Mouse (Mus musculus) CH12.LX (cell line): ENCODE results near the gene Lmntd2. TPM values are rescaled to one million over a fixed set of nuclear protein-coding genes. Genes with fewer than 3 reads are reported as not detected.

ENCODE experiments used
- DNase-seq: peaks from one replicate; pipeline ENCODE4 v3.0.0-alpha.2; 2013; ENCODE audit errors: extremely low read depth
- H3K27ac ChIP-seq: 2 replicates; pipeline ENCODE4 v1.5.1; 2012; ENCODE audit warnings: low read depth, mild to moderate bottlenecking, control low read depth, moderate library complexity; ENCODE audit not compliant: insufficient read depth
- H3K27me3 ChIP-seq: replicated peaks from 2 replicates; pipeline ENCODE3; 2012; ENCODE audit warnings: inconsistent platforms
- H3K36me3 ChIP-seq, 2 experiments: replicated peaks in 1 of 2; 2 replicates each; pipeline versions ENCODE3 to v1.6.1; 2012; ENCODE audit warnings: inconsistent platforms in 1 of 2, low read length in 1 of 2, mild to moderate bottlenecking in 1 of 2, mixed read lengths in 1 of 2, moderate library complexity in 1 of 2; ENCODE audit not compliant: control insufficient read depth in 1 of 2, insufficient read depth in 1 of 2
- H3K4me1 ChIP-seq, 2 experiments: 2 replicates each; pipeline ENCODE4 v1.6.1; 2012; ENCODE audit warnings: inconsistent platforms in 1 of 2, moderate library complexity in 1 of 2; ENCODE audit not compliant: insufficient read depth in 2 of 2, control insufficient read depth in 1 of 2
- H3K4me2 ChIP-seq: 2 replicates; pipeline ENCODE4 v1.6.1; 2012; ENCODE audit warnings: low read depth, mild to moderate bottlenecking, control low read depth; ENCODE audit not compliant: poor library complexity, insufficient read depth, severe bottlenecking
- H3K4me3 ChIP-seq, 3 experiments: fragments of 150-350 bp in 1 of 3; sonication (generic) in 1 of 3; replicated peaks in 1 of 3; 2 replicates each; pipeline versions ENCODE3 to v1.5.1; 2011 to 2012; ENCODE audit warnings: low read depth in 2 of 3, low read length in 2 of 3, mild to moderate bottlenecking in 2 of 3, moderate library complexity in 2 of 3, control low read depth in 1 of 3, improper control_type of control experiment in 1 of 3, inconsistent platforms in 1 of 3, mixed read lengths in 1 of 3; ENCODE audit not compliant: poor library complexity in 1 of 3
- H3K79me2 ChIP-seq: replicated peaks from 2 replicates; pipeline ENCODE4 v1.6.1; 2012; ENCODE audit warnings: mild to moderate bottlenecking, moderate library complexity; ENCODE audit not compliant: control insufficient read depth, poor library complexity, insufficient read depth, severe bottlenecking; ENCODE audit errors: extremely low read depth
- H3K9ac ChIP-seq: 2 replicates; pipeline ENCODE4 v1.6.1; 2012; ENCODE audit warnings: low read depth, mild to moderate bottlenecking, control low read depth, moderate library complexity; ENCODE audit not compliant: insufficient read depth
- H3K9me3 ChIP-seq: replicated peaks from 2 replicates; pipeline ENCODE3; 2012; ENCODE audit warnings: low read length, inconsistent platforms, mixed read lengths
- BHLHE40 ChIP-seq: IDR thresholded peaks from 2 replicates; pipeline ENCODE4 v1.6.1; 2011; ENCODE audit warnings: mild to moderate bottlenecking, low read depth, low read length, improper control_type of control experiment
- CHD1 ChIP-seq: IDR thresholded peaks from 2 replicates; pipeline ENCODE4 v1.6.1; 2012; ENCODE audit warnings: low read depth, low read length, improper control_type of control experiment, inconsistent platforms
- CHD2 ChIP-seq: IDR thresholded peaks from 2 replicates; pipeline ENCODE4 v1.6.1; 2011; ENCODE audit warnings: low read length, improper control_type of control experiment
- CTCF ChIP-seq, 2 experiments: IDR thresholded peaks in 1 of 2; conservative IDR thresholded peaks in 1 of 2; 2 replicates each; pipeline ENCODE4 v1.5.1; 2011 to 2012; ENCODE audit warnings: low read depth in 2 of 2, low read length in 2 of 2, improper control_type of control experiment in 1 of 2, inconsistent platforms in 1 of 2, mild to moderate bottlenecking in 1 of 2, moderate library complexity in 1 of 2
- E2F4 ChIP-seq: IDR thresholded peaks from 2 replicates; pipeline ENCODE4 v1.6.1; 2011; ENCODE audit warnings: low read depth, low read length, improper control_type of control experiment; ENCODE audit not compliant: insufficient replicate concordance
- ELF1 ChIP-seq: IDR thresholded peaks from 2 replicates; pipeline ENCODE4 v1.6.1; 2014; ENCODE audit warnings: low read depth, mild to moderate bottlenecking, inconsistent platforms, low read length, improper control_type of control experiment
- EP300 ChIP-seq: IDR thresholded peaks from 2 replicates; pipeline ENCODE4 v1.6.1; 2011; ENCODE audit warnings: low read length, improper control_type of control experiment
- ETS1 ChIP-seq: conservative IDR thresholded peaks from 2 replicates; pipeline ENCODE4 v1.6.1; 2012; ENCODE audit warnings: low read depth, mild to moderate bottlenecking, inconsistent platforms, low read length, improper control_type of control experiment, moderate library complexity
- HCFC1 ChIP-seq: IDR thresholded peaks from 2 replicates; pipeline ENCODE4 v1.6.1; 2012; ENCODE audit warnings: low read depth, mild to moderate bottlenecking, inconsistent platforms, low read length, improper control_type of control experiment
- IRF4 ChIP-seq: IDR thresholded peaks from 2 replicates; pipeline ENCODE4 v1.6.1; 2014; ENCODE audit warnings: low read depth, mild to moderate bottlenecking, inconsistent platforms, low read length, improper control_type of control experiment
- JUN ChIP-seq: IDR thresholded peaks from 2 replicates; pipeline ENCODE4 v1.6.1; 2011; ENCODE audit warnings: low read depth, mild to moderate bottlenecking, low read length, improper control_type of control experiment, moderate library complexity; ENCODE audit not compliant: insufficient read depth
- JUND ChIP-seq: conservative IDR thresholded peaks from 2 replicates; pipeline ENCODE4 v1.6.1; 2011; ENCODE audit warnings: low read depth, low read length, improper control_type of control experiment
- KAT2A ChIP-seq: IDR thresholded peaks from 2 replicates; pipeline ENCODE4 v1.6.1; 2012; ENCODE audit warnings: low read length, improper control_type of control experiment, inconsistent platforms; ENCODE audit not compliant: insufficient replicate concordance
- MAFK ChIP-seq: IDR thresholded peaks from 2 replicates; pipeline ENCODE4 v1.6.1; 2011; ENCODE audit warnings: low read length, improper control_type of control experiment; ENCODE audit not compliant: insufficient replicate concordance
- MEF2A ChIP-seq: IDR thresholded peaks from 2 replicates; pipeline ENCODE4 v1.6.1; 2014; ENCODE audit warnings: low read depth, mild to moderate bottlenecking, inconsistent platforms, low read length, improper control_type of control experiment, borderline replicate concordance
- MXI1 ChIP-seq: IDR thresholded peaks from 2 replicates; pipeline ENCODE4 v1.6.1; 2011; ENCODE audit warnings: mild to moderate bottlenecking, low read depth, low read length, improper control_type of control experiment
- NELFE ChIP-seq: IDR thresholded peaks from 2 replicates; pipeline ENCODE4 v1.6.1; 2011; ENCODE audit warnings: low read depth, low read length, improper control_type of control experiment
- NRF1 ChIP-seq: IDR thresholded peaks from 2 replicates; pipeline ENCODE4 v1.6.1; 2014; ENCODE audit warnings: low read depth, mild to moderate bottlenecking, inconsistent platforms, low read length, improper control_type of control experiment, moderate library complexity
- PAX5 ChIP-seq: IDR thresholded peaks from 2 replicates; pipeline ENCODE4 v1.6.1; 2012; ENCODE audit warnings: low read length, inconsistent platforms, mixed read lengths
- POLR2A ChIP-seq: IDR thresholded peaks from 2 replicates; pipeline ENCODE4 v1.6.1; 2011; ENCODE audit warnings: low read depth, mild to moderate bottlenecking, improper control_type of control experiment, low read length
- RAD21 ChIP-seq: IDR thresholded peaks from 2 replicates; pipeline ENCODE4 v1.6.1; 2011; ENCODE audit warnings: low read depth, mild to moderate bottlenecking, low read length, improper control_type of control experiment, moderate library complexity
- SIN3A ChIP-seq: IDR thresholded peaks from 2 replicates; pipeline ENCODE4 v1.6.1; 2012; ENCODE audit warnings: low read length, improper control_type of control experiment, inconsistent platforms
- SMC3 ChIP-seq: IDR thresholded peaks from 2 replicates; pipeline ENCODE4 v1.6.1; 2011; ENCODE audit warnings: low read depth, low read length, improper control_type of control experiment
- TBP ChIP-seq: conservative IDR thresholded peaks from 2 replicates; pipeline ENCODE4 v1.6.1; 2011; ENCODE audit warnings: low read depth, low read length, improper control_type of control experiment
- USF1 ChIP-seq: IDR thresholded peaks from 2 replicates; pipeline ENCODE4 v1.6.1; 2014; ENCODE audit warnings: low read depth, mild to moderate bottlenecking, inconsistent platforms, low read length, improper control_type of control experiment
- USF2 ChIP-seq: conservative IDR thresholded peaks from 2 replicates; pipeline ENCODE4 v1.6.1; 2011; ENCODE audit warnings: low read depth, low read length, improper control_type of control experiment
- ZKSCAN1 ChIP-seq: IDR thresholded peaks from 2 replicates; pipeline ENCODE4 v1.6.1; 2012; ENCODE audit warnings: low read depth, inconsistent platforms, low read length, improper control_type of control experiment, borderline replicate concordance
- ZMIZ1 ChIP-seq: IDR thresholded peaks from 2 replicates; pipeline ENCODE4 v1.6.1; 2012; ENCODE audit warnings: low read depth, mild to moderate bottlenecking, inconsistent platforms, low read length, improper control_type of control experiment
- ZNF384 ChIP-seq: IDR thresholded peaks from 2 replicates; pipeline ENCODE4 v1.6.1; 2012; ENCODE audit warnings: low read depth, low read length, improper control_type of control experiment, inconsistent platforms
- dilution Hi-C: fragments of 300-500 bp; cut with MboI; formaldehyde crosslinking; loops from 2 replicates; pipeline ENCODE4 v1.14.3; 2020; ENCODE audit warnings: low sequenced_read_pairs; ENCODE audit not compliant: extremely low pct_unique_long_range_greater_than_20kb, extremely low pct_ligation_motif_present
- in situ Hi-C: fragments of 300-500 bp; cut with MboI; formaldehyde crosslinking; loops from 3 replicates; pipeline ENCODE4 v1.14.3; 2019; ENCODE audit warnings: low sequenced_read_pairs, low pct_ligation_motif_present, low pct_unique_long_range_greater_than_20kb, mixed read lengths
- polyA plus RNA-seq: library from polyadenylated mRNA; unstranded; fragments of >175 nt; gene quantifications from 2 replicates; pipeline ENCODE4 v1.2.1, GENCODE M21; 2012; ENCODE audit warnings: low read depth; ENCODE audit not compliant: insufficient read length
- total RNA-seq, 2 experiments: library from RNA; depleted of rRNA; stranded (reverse); fragments of 300-350 nt in 1 of 2; fragments of >200 nt in 1 of 2; gene quantifications; 2 replicates each; pipeline ENCODE4 v1.2.3; 2012 to 2014

The Lmntd2 gene
- total and polyA plus RNA-seq, 3 experiments = 0.89 to 1.1 (median 0.97) TPM

DNA sequence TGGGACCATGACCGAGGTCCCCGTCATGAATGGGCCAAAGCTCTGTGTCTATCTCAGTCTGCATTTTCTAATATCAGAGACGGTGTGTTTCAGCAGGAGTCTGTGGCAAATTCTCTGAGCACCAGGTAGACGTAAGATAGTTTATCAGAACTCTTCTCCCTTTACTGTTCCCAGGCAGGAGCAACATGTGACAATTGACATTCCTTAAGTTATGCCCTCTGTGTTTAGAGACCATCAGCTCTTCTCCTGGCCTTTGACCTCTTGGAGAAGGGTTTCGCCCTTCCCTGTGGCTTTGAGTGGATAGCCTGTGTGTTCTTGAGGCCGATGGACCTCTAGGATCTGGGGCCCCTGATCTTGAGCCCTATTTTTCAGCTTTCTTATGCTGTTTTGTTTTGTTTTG, 15.8 kb upstream of the Lmntd2 start:
- Histone ChIP-seq H3K9me3 (peaks cover 7% of the 10 kb centered on the region), H3K4me3 (peak overlapping the region; percentile 88 to 100 (median 99)), H3K27ac (no peak overlapping the region), H3K4me1 (peaks cover 4 to 30% of the 10 kb centered on the region in 2 experiments; a peak in 3 of 4 replicates), H3K9ac (peak overlapping the region; percentile 95), H3K36me3 (peaks cover 33 to 45% of the 10 kb centered on the region in 2 experiments), H3K4me2 (peak overlapping the region; percentile 96), H3K79me2 (peaks cover 48% of the 10 kb centered on the region), H3K27me3 (peaks cover 13% of the 10 kb centered on the region)
- TF ChIP-seq ZKSCAN1 (no peak), SMC3 (no peak), JUN (no peak), CTCF (conservative IDR thresholded peaks at IDR 0.05 in 1 of 2, IDR thresholded peaks at IDR 0.05 in 1 of 2; ENCODE audit: low read depth in 2 of 2, low read length in 2 of 2) (no peak), HCFC1 (no peak), ETS1 (no peak), ZNF384 (no peak), SIN3A (no peak), CHD1 (no peak), NELFE (no peak), PAX5 (no peak), USF2 (no peak)
- DNase-seq = no peak
- dilution Hi-C loops (no loop called here), in situ Hi-C loops (no loop called here)

GRCm38 (mm10) chr7:141228279-141229067, 14.6 kb upstream of the Lmntd2 start, which contains the start of gene Phrf1:
TSS of gene Phrf1 (plus strand) at chr7:141228784.
- dilution Hi-C loops (no loop called here), in situ Hi-C loops (no loop called here)
- H3K4me3 ChIP-seq = peak within 1 kb of the TSS; percentile 88 to 100 (median 99)
- H3K27ac ChIP-seq = peak within 1 kb of the TSS; percentile 84
- H3K4me2 ChIP-seq = peak within 1 kb of the TSS; percentile 96
- H3K9ac ChIP-seq = peak within 1 kb of the TSS; percentile 95
- H3K9me3 ChIP-seq = peaks cover 7% of the 10 kb centered on the region
- peaks cover 14% of the 10 kb centered on the region for H3K27me3 ChIP-seq
- H3K79me2 ChIP-seq = peaks cover 42% of the 10 kb centered on the region
- H3K4me1 ChIP-seq = peaks cover 4 to 30% of the 10 kb centered on the region in 2 experiments; a peak in 3 of 4 replicates
- peak; percentile 81 for DNase-seq
- peaks cover 25 to 33% of the 10 kb centered on the region in 2 experiments for H3K36me3 ChIP-seq
- TF ChIP-seq BHLHE40 (no peak), RAD21 (peak; percentile 47), TBP (no peak), USF2 (no peak), KAT2A (peak; percentile 74; the same call in 1 of the 2 replicates), E2F4 (0 out of 2 replicates have a peak, but pooled peaks have one; percentile 75), EP300 (no peak), MXI1 (no peak), NELFE (peak; percentile 75), USF1 (no peak), POLR2A (peak; percentile 88), HCFC1 (peak; percentile 88), MEF2A (no peak; the same call in 1 of the 2 replicates), ELF1 (peak; percentile 90), ZMIZ1 (no peak), JUND (no peak), CHD2 (no peak), ETS1 (no peak), CHD1 (peak; percentile 100), NRF1 (peak; percentile 43), SIN3A (no peak), MAFK (no peak), JUN (no peak), IRF4 (peak; percentile 61), CTCF (conservative IDR thresholded peaks at IDR 0.05 in 1 of 2, IDR thresholded peaks at IDR 0.05 in 1 of 2; ENCODE audit: low read depth in 2 of 2, low read length in 2 of 2) (peak; percentile 61 to 90), ZNF384 (no peak)
